Comparison of ENCODE assay signal across 10 mouse cellular contexts in genomic region chr1:54747785-54748420, GRCm38 (mm10).
DNase-seq lines count a peak whose midpoint lies in the region; ATAC-seq and TF ChIP-seq lines count a peak whose summit lies in the region.
"Had no signal": no experiment of that assay in that cellular context is flagged by ENCODE, and none has a peak within 500 bp of the region (broad histone marks: within the 10 kb centered on the region; RNA-seq: fewer than 3 reads in every experiment).

No protein-coding gene starts in this region.

- H3K36me3 ChIP-seq in heart, postnatal 0 days (replicated peaks; ENCODE audit: control insufficient read depth, insufficient read depth, low read length) = peaks cover 3% of the 10 kb centered on the region

- no peak for TF ChIP-seq CTCF in heart, postnatal 0 days (IDR thresholded peaks at IDR 0.05; ENCODE audit: low read depth)

- H3K4me1 ChIP-seq in heart, postnatal 0 days (ENCODE audit: control insufficient read depth, insufficient read depth) = peaks cover 18% of the 10 kb centered on the region; the same call in 1 of the 2 replicates

- no peaks in the 10 kb centered on the region for H3K27me3 ChIP-seq in heart, postnatal 0 days (ENCODE audit: control insufficient read depth, insufficient read depth, low read length)

- no peak overlapping the region for H3K4me3 ChIP-seq in heart, postnatal 0 days (ENCODE audit: low read depth, low read length)

- no peak for ATAC-seq in heart, postnatal 0 days (ENCODE audit: insufficient read depth, low read depth)
- no peak for ATAC-seq in erythroblast, adult 5-6 weeks (replicated peaks; ENCODE audit: low FRiP score, poor library complexity, severe bottlenecking)

- 41% methylated on average over 8 of the region's 8 CpGs for WGBS in heart, postnatal 0 days

- 0 out of 2 replicates have a peak overlapping the region, but pooled peaks have one; percentile 36 for H3K27ac ChIP-seq in heart, postnatal 0 days (ENCODE audit: low read depth)
- H3K27ac ChIP-seq: liver, embryonic 14.5 days had no signal

- intact Hi-C loops in heart, postnatal 25 days (cut with DNase I) = loop anchor here (5.0 kb wide), 1 partner anchor 81 kb away; no protein-coding TSS in a partner anchor

- TF ChIP-seq EP300 in heart, postnatal 0 days (IDR thresholded peaks at IDR 0.05; ENCODE audit: low read depth) = no peak

- peak; percentile 97 for DNase-seq in heart, adult 11 months
- no peak for DNase-seq in heart, postnatal 25 days (ENCODE audit: low spot score)
- DNase-seq in MEL-GATA-1-ER (ENCODE audit: extremely low read depth, low read depth) = peak; percentile 95
- peak; percentile 28 for DNase-seq in heart, postnatal 0 days (ENCODE audit: low spot score)
- DNase-seq in lung, postnatal 36 days = peak; percentile 80
- no peak for DNase-seq in frontal cortex, postnatal 25 days (ENCODE audit: low spot score in 2 of 2)
- DNase-seq in layer of hippocampus, adult 18-20 months (ENCODE audit: low spot score in 2 of 2) = no peak
- DNase-seq: cerebellum, adult 11-12 months had no signal

- no peak overlapping the region for H3K4me2 ChIP-seq in heart, postnatal 0 days (ENCODE audit: low read depth, low read length)

- H3K9ac ChIP-seq in heart, postnatal 0 days (replicated peaks; ENCODE audit: low read depth, low read length) = no peak overlapping the region
- H3K9ac ChIP-seq: liver, embryonic 14.5 days had no signal

- H3K9me3 ChIP-seq in heart, postnatal 0 days (replicated peaks; ENCODE audit: control insufficient read depth, low read length) = no peaks in the 10 kb centered on the region

Comparison
In these comparisons a context has a peak if more than half of its experiments do, and no peak if none do; other contexts are left out.
1. DNase-seq: peak in heart, adult 11 months (single experiment), MEL-GATA-1-ER (single experiment), heart, postnatal 0 days (single experiment) and lung, postnatal 36 days (single experiment); none in heart, postnatal 25 days (single experiment), frontal cortex, postnatal 25 days (0 of 2) and layer of hippocampus, adult 18-20 months (0 of 2).